Mouse (Mus musculus) liver, embryonic 12.5 days (tissue): Measurements from ENCODE around the gene Il18bp. TPM values are rescaled to one million over a fixed set of nuclear protein-coding genes. Genes with fewer than 3 reads are reported as not detected.

Experiments used
- ATAC-seq: fragments of 200-750 bp; cut with Nextera tagmentation; 2 replicates; pipeline ENCODE4 v1.8.0; 2017; ENCODE audit warnings: moderate number of reproducible peaks, mild to moderate bottlenecking, moderate library complexity
- H3K27ac ChIP-seq: fragments of 300-500 bp; sonication (generic); 2 replicates; pipeline ENCODE4 v1.5.1; 2016; ENCODE audit warnings: mild to moderate bottlenecking
- H3K27me3 ChIP-seq: fragments of 300-500 bp; sonication (generic); replicated peaks from 2 replicates; pipeline ENCODE4 v1.6.1; 2016; ENCODE audit warnings: mild to moderate bottlenecking, moderate library complexity
- H3K36me3 ChIP-seq: fragments of 300-500 bp; sonication (generic); 2 replicates; pipeline ENCODE4 v1.6.1; 2016; ENCODE audit warnings: mild to moderate bottlenecking, moderate library complexity
- H3K4me1 ChIP-seq: fragments of 300-500 bp; sonication (generic); 2 replicates; pipeline ENCODE4 v1.6.1; 2016
- H3K4me2 ChIP-seq: fragments of 300-500 bp; sonication (generic); 2 replicates; pipeline ENCODE4 v1.6.1; 2016; ENCODE audit warnings: mild to moderate bottlenecking, moderate library complexity
- H3K4me3 ChIP-seq: fragments of 300-500 bp; sonication (generic); 2 replicates; pipeline ENCODE4 v1.5.1; 2016; ENCODE audit warnings: mild to moderate bottlenecking, moderate library complexity
- H3K9ac ChIP-seq: fragments of 300-500 bp; sonication (generic); 2 replicates; pipeline ENCODE4 v1.6.1; 2016; ENCODE audit warnings: mild to moderate bottlenecking, moderate library complexity
- H3K9me3 ChIP-seq: fragments of 300-500 bp; sonication (generic); replicated peaks from 2 replicates; pipeline ENCODE4 v1.6.1; 2016; ENCODE audit warnings: mild to moderate bottlenecking, moderate library complexity
- WGBS: fragments of 180-500 bp; shearing (Covaris S2); methylation state at CpG from one replicate; pipeline ENCODE4 v1.1.7; 2016; ENCODE audit not compliant: insufficient replicate concordance; 5-methylcytosine and 5-hydroxymethylcytosine counted together
- polyA plus RNA-seq: library from polyadenylated mRNA; unstranded; fragments of >200 nt; fragmentation: Nextera tagmentation; extraction: Ambion mirVana; gene quantifications from 2 replicates; pipeline ENCODE4 v1.2.1, GENCODE M21; 2016

Il18bp gene
- polyA plus RNA-seq, 1 experiment from 2014 or later, result 4.5 TPM

DNA sequence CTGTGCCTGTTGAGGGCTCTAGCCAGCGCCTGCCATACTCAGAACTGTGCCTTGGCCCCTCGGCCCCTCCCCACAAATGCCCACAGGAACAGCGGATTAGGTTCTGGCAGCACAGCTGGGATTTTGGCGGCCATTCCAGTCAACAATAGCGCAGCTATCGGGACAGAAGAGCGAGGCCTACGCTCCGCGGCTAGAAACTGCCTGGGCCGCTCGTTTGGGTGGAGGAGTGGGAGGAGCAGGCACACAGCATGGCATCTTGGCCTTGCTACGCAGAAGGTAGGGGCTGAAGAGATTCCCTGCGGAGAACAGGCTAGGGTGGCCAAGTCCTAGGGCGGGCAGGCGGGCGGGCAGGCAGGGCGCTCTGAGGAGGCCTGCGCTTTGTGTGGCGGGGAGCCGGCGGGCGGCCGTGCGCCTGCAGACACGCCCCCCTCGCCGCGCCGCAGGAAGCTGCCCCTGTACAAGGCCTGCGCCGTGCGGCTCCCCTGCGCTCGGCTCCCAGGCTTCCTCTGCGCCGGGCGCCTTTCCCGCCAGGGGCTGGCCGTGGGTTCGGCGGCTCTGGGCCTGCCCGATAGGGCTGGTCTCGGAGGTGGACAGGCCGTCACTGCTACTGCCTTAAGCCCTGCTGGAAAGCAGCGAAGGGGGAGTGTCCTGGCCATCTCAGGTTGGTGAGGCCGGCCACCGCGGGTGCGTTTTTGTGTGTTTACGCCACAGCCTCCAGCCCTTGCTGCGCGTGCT, 48.6 kb downstream of the Il18bp start:
- H3K36me3 ChIP-seq, result peaks cover 3% of the 10 kb centered on the region; the same call in 1 of the 2 replicates
- peak overlapping the region; percentile 81 for H3K9ac ChIP-seq
- no peaks in the 10 kb centered on the region for H3K27me3 ChIP-seq
- H3K4me1 ChIP-seq, result peaks cover 92% of the 10 kb centered on the region
- H3K4me2 ChIP-seq, result peak overlapping the region; percentile 91
- no peaks in the 10 kb centered on the region for H3K9me3 ChIP-seq
- peak overlapping the region; percentile 69 for H3K4me3 ChIP-seq
- ATAC-seq, result peak; percentile 86
- WGBS, result under 1% methylated on average over 53 of the region's 53 CpGs
- H3K27ac ChIP-seq, result peak overlapping the region; percentile 87

GRCm38 (mm10) chr7:101968751-101969150, 49.7 kb downstream of the Il18bp start:
- Histone ChIP-seq H3K9ac (no peak overlapping the region), H3K4me1 (peaks cover 91% of the 10 kb centered on the region), H3K4me2 (peak overlapping the region; percentile 91), H3K4me3 (no peak overlapping the region), H3K9me3 (no peaks in the 10 kb centered on the region), H3K27ac (peak overlapping the region; percentile 37), H3K36me3 (peaks cover 3% of the 10 kb centered on the region; the same call in 1 of the 2 replicates), H3K27me3 (no peaks in the 10 kb centered on the region)
- 62% methylated on average over 2 of the region's 2 CpGs for WGBS
- no peak for ATAC-seq

DNA sequence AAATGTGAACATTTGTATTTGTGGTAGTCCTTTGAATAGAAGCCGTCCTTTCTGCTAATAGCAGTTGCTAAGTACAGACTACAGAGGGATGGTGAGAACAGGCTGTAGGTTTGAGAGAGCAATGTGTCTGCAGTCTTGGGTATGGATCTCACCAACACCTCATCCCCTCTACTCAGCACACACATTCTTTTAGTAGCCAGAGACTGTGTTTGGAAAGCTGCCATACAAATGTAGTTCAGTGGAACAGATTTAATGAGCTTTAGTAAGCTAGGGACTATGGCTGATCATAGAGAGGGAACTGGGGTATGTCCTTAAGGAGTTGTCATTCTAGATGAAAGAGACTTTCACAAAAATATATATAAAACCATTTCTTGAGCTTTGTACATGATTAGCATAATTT, 51.2 kb downstream of the Il18bp start:
- no peak overlapping the region for H3K27ac ChIP-seq
- H3K4me3 ChIP-seq, result no peak overlapping the region
- peaks cover 86% of the 10 kb centered on the region for H3K4me1 ChIP-seq
- H3K9ac ChIP-seq, result no peak overlapping the region
- no peak overlapping the region for H3K4me2 ChIP-seq
- no peaks in the 10 kb centered on the region for H3K27me3 ChIP-seq
- no peaks in the 10 kb centered on the region for H3K36me3 ChIP-seq
- no peaks in the 10 kb centered on the region for H3K9me3 ChIP-seq
- WGBS, result 91% methylated on average over 1 of the region's 1 CpGs
- ATAC-seq, result no peak

DNA sequence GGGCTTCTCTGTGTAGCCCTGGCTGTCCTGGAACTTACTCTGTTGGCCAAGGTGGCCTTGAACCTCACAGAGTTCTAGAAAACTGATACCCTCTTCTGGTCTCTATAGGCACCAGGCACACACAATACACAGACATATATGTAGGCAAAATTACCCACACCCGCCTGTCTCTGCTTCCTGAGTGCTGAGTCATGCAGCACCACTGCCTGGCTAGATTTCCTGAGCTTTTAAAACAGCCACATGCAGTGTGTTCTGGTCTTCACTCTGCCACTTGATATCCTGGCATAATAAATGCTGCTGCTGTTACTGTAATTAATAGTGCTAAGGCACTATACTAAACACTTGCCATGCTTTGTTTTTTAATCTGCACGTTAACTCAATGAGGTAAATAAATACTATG, 52.9 kb downstream of the Il18bp start:
- Histone ChIP-seq H3K4me2 (no peak overlapping the region; the same call in 1 of the 2 replicates), H3K27ac (peak overlapping the region; percentile 75; the same call in 1 of the 2 replicates), H3K27me3 (no peaks in the 10 kb centered on the region), H3K36me3 (no peaks in the 10 kb centered on the region), H3K4me1 (peaks cover 69% of the 10 kb centered on the region), H3K9ac (no peak overlapping the region), H3K9me3 (no peaks in the 10 kb centered on the region), H3K4me3 (no peak overlapping the region)
- WGBS, result 28% methylated on average over 2 of the region's 2 CpGs
- peak; percentile 52 for ATAC-seq

Other genes with a start within 250 kb of the Il18bp start
- 0.07 and 0.08 TPM in 2 replicates for gene Phox2a, start 200.4 kb downstream of the Il18bp start, polyA plus RNA-seq
- 6.9 and 7.4 TPM in 2 replicates for gene Inppl1, start 180.5 kb downstream of the Il18bp start, polyA plus RNA-seq
- gene Folr2, start 161.5 kb downstream of the Il18bp start, polyA plus RNA-seq, result 3.0 and 3.2 TPM in 2 replicates
- 72.0 and 82.2 TPM in 2 replicates for gene Anapc15, start 155.0 kb downstream of the Il18bp start, polyA plus RNA-seq
- gene Folr1, start 147.9 kb downstream of the Il18bp start, polyA plus RNA-seq, result 0.50 and 0.70 TPM in 2 replicates
- 82.3 and 82.5 TPM in 2 replicates for gene Lamtor1, start 112.8 kb downstream of the Il18bp start, polyA plus RNA-seq
- 0.14 and 0.30 TPM in 2 replicates for gene Tomt, start 112.3 kb downstream of the Il18bp start, polyA plus RNA-seq
- 2.8 and 3.6 TPM in 2 replicates for gene Lrrc51, start 84.8 kb downstream of the Il18bp start, polyA plus RNA-seq
- gene Numa1, start 84.6 kb downstream of the Il18bp start, polyA plus RNA-seq, result 48.7 and 53.0 TPM in 2 replicates
- 12.7 and 13.4 TPM in 2 replicates for gene Rnf121, start 46.8 kb upstream of the Il18bp start, polyA plus RNA-seq
- gene Xndc1, start 46.8 kb upstream of the Il18bp start, polyA plus RNA-seq, result 20.2 and 21.0 TPM in 2 replicates
- gene Xntrpc, start 47.0 kb upstream of the Il18bp start, polyA plus RNA-seq, result 0.33 and 0.41 TPM in 2 replicates
- not detected in 2 replicates for gene Trpc2, start 64.4 kb upstream of the Il18bp start, polyA plus RNA-seq
- 0.12 and 0.42 TPM in 2 replicates for gene Art1, start 83.1 kb upstream of the Il18bp start, polyA plus RNA-seq
- gene Art5, start 90.8 kb upstream of the Il18bp start, polyA plus RNA-seq, result 0.18 and 0.36 TPM in 2 replicates
- gene Chrna10, start 98.1 kb upstream of the Il18bp start, polyA plus RNA-seq, result not detected in 2 replicates
- gene Nup98, start 191.5 kb upstream of the Il18bp start, polyA plus RNA-seq, result 30.4 and 31.0 TPM in 2 replicates
- gene Pgap2, start 191.5 kb upstream of the Il18bp start, polyA plus RNA-seq, result 28.5 and 28.6 TPM in 2 replicates
- 61.3 and 63.3 TPM in 2 replicates for gene Rhog, start 237.4 kb upstream of the Il18bp start, polyA plus RNA-seq
- gene Stim1, start 249.1 kb upstream of the Il18bp start, polyA plus RNA-seq, result 19.5 and 19.9 TPM in 2 replicates